Mouse (Mus musculus): ENCODE results near the gene Slc32a1.

Slc32a1 gene

GRCm38 (mm10) chr2:158601326-158601725 is 9.2 kb upstream of the Slc32a1 start:
- Histone ChIP-seq H3K36me3 (ENCODE audit: control insufficient read depth, insufficient read depth, low read length, poor library complexity, severe bottlenecking) (no peaks in the 10 kb centered on the region), H3K27me3 (ENCODE audit: control insufficient read depth, insufficient read depth, low read length, poor library complexity, severe bottlenecking) (no peaks in the 10 kb centered on the region)
- no peak for DNase-seq (ENCODE audit: low read depth, low spot score)

- no peak for DNase-seq (ENCODE audit: low read depth, low spot score)
- Histone ChIP-seq H3K27me3 (ENCODE audit: control insufficient read depth, insufficient read depth, low read length, poor library complexity, severe bottlenecking) (no peaks in the 10 kb centered on the region; the same call in 1 of the 2 replicates), H3K36me3 (ENCODE audit: control insufficient read depth, insufficient read depth, low read length, poor library complexity, severe bottlenecking) (no peaks in the 10 kb centered on the region)
Observed at GRCm38 (mm10) chr2:158602663-158603062, 7.9 kb upstream of the Slc32a1 start.

GRCm38 (mm10) chr2:158606511-158606964 is 4.0 kb upstream of the Slc32a1 start:
- H3K36me3 ChIP-seq (ENCODE audit: control insufficient read depth, insufficient read depth, low read length, poor library complexity, severe bottlenecking), result no peaks in the 10 kb centered on the region
- no peak for DNase-seq (ENCODE audit: low read depth, low spot score)
- no peaks in the 10 kb centered on the region; the same call in 1 of the 2 replicates for H3K27me3 ChIP-seq (ENCODE audit: control insufficient read depth, insufficient read depth, low read length, poor library complexity, severe bottlenecking)

GRCm38 (mm10) chr2:158609681-158610080 is 886 bp upstream of the Slc32a1 start:
- H3K36me3 ChIP-seq (ENCODE audit: control insufficient read depth, insufficient read depth, low read length, poor library complexity, severe bottlenecking), result no peaks in the 10 kb centered on the region
- no peaks in the 10 kb centered on the region; the same call in 1 of the 2 replicates for H3K27me3 ChIP-seq (ENCODE audit: control insufficient read depth, insufficient read depth, low read length, poor library complexity, severe bottlenecking)
- peak; percentile 12 for DNase-seq (ENCODE audit: low read depth, low spot score)

- DNase-seq (ENCODE audit: low read depth, low spot score), result no peak
- Histone ChIP-seq H3K27me3 (ENCODE audit: control insufficient read depth, insufficient read depth, low read length, poor library complexity, severe bottlenecking) (no peaks in the 10 kb centered on the region; the same call in 1 of the 2 replicates), H3K36me3 (ENCODE audit: control insufficient read depth, insufficient read depth, low read length, poor library complexity, severe bottlenecking) (no peaks in the 10 kb centered on the region)
Observed at GRCm38 (mm10) chr2:158611326-158611719, 756 bp downstream of the Slc32a1 start.

GRCm38 (mm10) chr2:158611726-158612670 is 1.4 kb downstream of the Slc32a1 start:
- H3K27me3 ChIP-seq (ENCODE audit: control insufficient read depth, insufficient read depth, low read length, poor library complexity, severe bottlenecking), result no peaks in the 10 kb centered on the region; the same call in 1 of the 2 replicates
- peak; percentile 40 for DNase-seq (ENCODE audit: low read depth, low spot score)
- H3K36me3 ChIP-seq (ENCODE audit: control insufficient read depth, insufficient read depth, low read length, poor library complexity, severe bottlenecking), result no peaks in the 10 kb centered on the region

- DNase-seq (ENCODE audit: low read depth, low spot score), result peak; percentile 25
- H3K36me3 ChIP-seq (ENCODE audit: control insufficient read depth, insufficient read depth, low read length, poor library complexity, severe bottlenecking), result no peaks in the 10 kb centered on the region
- H3K27me3 ChIP-seq (ENCODE audit: control insufficient read depth, insufficient read depth, low read length, poor library complexity, severe bottlenecking), result no peaks in the 10 kb centered on the region
Observed at GRCm38 (mm10) chr2:158612671-158613250, 2.2 kb downstream of the Slc32a1 start.

GRCm38 (mm10) chr2:158613541-158614417 is 3.2 kb downstream of the Slc32a1 start:
- Histone ChIP-seq H3K36me3 (ENCODE audit: control insufficient read depth, insufficient read depth, low read length, poor library complexity, severe bottlenecking) (no peaks in the 10 kb centered on the region), H3K27me3 (ENCODE audit: control insufficient read depth, insufficient read depth, low read length, poor library complexity, severe bottlenecking) (no peaks in the 10 kb centered on the region)
- DNase-seq (ENCODE audit: low read depth, low spot score), result peak; percentile 85

- no peaks in the 10 kb centered on the region for H3K27me3 ChIP-seq (ENCODE audit: control insufficient read depth, insufficient read depth, low read length, poor library complexity, severe bottlenecking)
- no peaks in the 10 kb centered on the region for H3K36me3 ChIP-seq (ENCODE audit: control insufficient read depth, insufficient read depth, low read length, poor library complexity, severe bottlenecking)
- peak; percentile 23 for DNase-seq (ENCODE audit: low read depth, low spot score)
Observed at GRCm38 (mm10) chr2:158614418-158614955, 3.9 kb downstream of the Slc32a1 start.

GRCm38 (mm10) chr2:158615161-158615680 is 4.7 kb downstream of the Slc32a1 start:
- Histone ChIP-seq H3K27me3 (ENCODE audit: control insufficient read depth, insufficient read depth, low read length, poor library complexity, severe bottlenecking) (no peaks in the 10 kb centered on the region), H3K36me3 (ENCODE audit: control insufficient read depth, insufficient read depth, low read length, poor library complexity, severe bottlenecking) (no peaks in the 10 kb centered on the region)
- peak; percentile 7 for DNase-seq (ENCODE audit: low read depth, low spot score)

GRCm38 (mm10) chr2:158615702-158616101 is 5.1 kb downstream of the Slc32a1 start:
- no peaks in the 10 kb centered on the region for H3K27me3 ChIP-seq (ENCODE audit: control insufficient read depth, insufficient read depth, low read length, poor library complexity, severe bottlenecking)
- DNase-seq (ENCODE audit: low read depth, low spot score), result peak; percentile 11
- H3K36me3 ChIP-seq (ENCODE audit: control insufficient read depth, insufficient read depth, low read length, poor library complexity, severe bottlenecking), result no peaks in the 10 kb centered on the region

- Histone ChIP-seq H3K36me3 (ENCODE audit: control insufficient read depth, insufficient read depth, low read length, poor library complexity, severe bottlenecking) (no peaks in the 10 kb centered on the region), H3K27me3 (ENCODE audit: control insufficient read depth, insufficient read depth, low read length, poor library complexity, severe bottlenecking) (no peaks in the 10 kb centered on the region)
- peak; percentile 15 for DNase-seq (ENCODE audit: low read depth, low spot score)
Observed at GRCm38 (mm10) chr2:158616296-158616695, 5.7 kb downstream of the Slc32a1 start.

GRCm38 (mm10) chr2:158616790-158617189 is 6.2 kb downstream of the Slc32a1 start:
- no peak for DNase-seq (ENCODE audit: low read depth, low spot score)
- Histone ChIP-seq H3K36me3 (ENCODE audit: control insufficient read depth, insufficient read depth, low read length, poor library complexity, severe bottlenecking) (no peaks in the 10 kb centered on the region), H3K27me3 (ENCODE audit: control insufficient read depth, insufficient read depth, low read length, poor library complexity, severe bottlenecking) (no peaks in the 10 kb centered on the region)

- Histone ChIP-seq H3K36me3 (ENCODE audit: control insufficient read depth, insufficient read depth, low read length, poor library complexity, severe bottlenecking) (peaks cover 8% of the 10 kb centered on the region), H3K27me3 (ENCODE audit: control insufficient read depth, insufficient read depth, low read length, poor library complexity, severe bottlenecking) (no peaks in the 10 kb centered on the region)
- peak; percentile 97 for DNase-seq (ENCODE audit: low read depth, low spot score)
Observed at GRCm38 (mm10) chr2:158624718-158625222, 14.2 kb downstream of the Slc32a1 start, which contains the start of gene Actr5. TSS of gene Actr5 (plus strand) at chr2:158624888.

Measured in splenic B cell, adult 2 months (primary cell).